Mouse (Mus musculus) frontal cortex, adult 2 months (tissue): ENCODE measurements at regions not wholly inside any gene's neighbourhood (a gene's known extent, or its start where the extent isn't known, plus 50 kb on each side); places are given as distances from the start of the nearest gene placed in this dataset.

Source experiments
- DNase-seq, 2 experiments: peaks; one replicate each; pipeline ENCODE4 v3.0.0; 2022; ENCODE audit warnings: low spot score in 1 of 2; ENCODE audit errors: extremely low spot score in 1 of 2

GRCm38 (mm10) chr5:4697346-4698095 is 60.3 kb downstream of the Fzd1 start:
- DNase-seq, result no peak

GRCm38 (mm10) chr5:4696701-4697100 is 61.1 kb downstream of the Fzd1 start:
- peak in 1 of 2 experiments; percentile 14 for DNase-seq

GRCm38 (mm10) chr5:4689130-4689529 is 68.7 kb downstream of the Fzd1 start:
- no peak for DNase-seq

GRCm38 (mm10) chr5:4675316-4675715 is 82.5 kb downstream of the Fzd1 start:
- DNase-seq, result no peak

GRCm38 (mm10) chr5:4666381-4666780 is 91.5 kb downstream of the Fzd1 start:
- DNase-seq, result no peak

GRCm38 (mm10) chr5:4665978-4666377 is 91.9 kb downstream of the Fzd1 start:
- no peak for DNase-seq

GRCm38 (mm10) chr5:4664918-4665317 is 92.9 kb downstream of the Fzd1 start:
- no peak for DNase-seq

GRCm38 (mm10) chr5:4664488-4664887 is 93.3 kb downstream of the Fzd1 start:
- DNase-seq, result no peak

GRCm38 (mm10) chr5:4662198-4662585 is 95.6 kb downstream of the Fzd1 start:
- DNase-seq, result no peak

GRCm38 (mm10) chr5:4661420-4662197 is 96.2 kb downstream of the Fzd1 start:
- no peak for DNase-seq

GRCm38 (mm10) chr5:4657982-4658381 is 99.9 kb downstream of the Fzd1 start:
- peak in 1 of 2 experiments; percentile 20 for DNase-seq

GRCm38 (mm10) chr5:4654186-4654585 is 103.6 kb downstream of the Fzd1 start:
- no peak for DNase-seq

- DNase-seq, result no peak
Measured at GRCm38 (mm10) chr5:4651167-4651955, 106.5 kb downstream of the Fzd1 start.

GRCm38 (mm10) chr5:4650709-4651108 is 107.1 kb downstream of the Fzd1 start:
- no peak for DNase-seq

- no peak for DNase-seq
Measured at GRCm38 (mm10) chr5:4649858-4650556, 107.8 kb downstream of the Fzd1 start.

GRCm38 (mm10) chr5:4641041-4641440 is 116.8 kb downstream of the Fzd1 start:
- no peak for DNase-seq

- no peak for DNase-seq
Measured at GRCm38 (mm10) chr5:4633763-4634162, 124.1 kb downstream of the Fzd1 start.

GRCm38 (mm10) chr5:4625206-4625605 is 132.6 kb downstream of the Fzd1 start:
- DNase-seq, result no peak

- DNase-seq, result no peak
Measured at GRCm38 (mm10) chr5:4623625-4624024, 134.2 kb downstream of the Fzd1 start.

GRCm38 (mm10) chr5:4620513-4621210 is 137.2 kb downstream of the Fzd1 start:
- peak in 1 of 2 experiments; percentile 5 for DNase-seq
